Mouse (Mus musculus): ENCODE measurements around the gene Amn. TPM values are rescaled to one million over a fixed set of nuclear protein-coding genes. Genes with fewer than 3 reads are reported as not detected.
A peak's percentile ranks its signal among the peaks of the same experiment; 100 is the strongest.

The Amn gene
- not detected in 2 replicates for total RNA-seq (2014; fragmentation: Nextera tagmentation)
- total RNA-seq (2017) = not detected in 2 replicates
- polyA plus RNA-seq (2012) = 0.16 and 0.17 TPM in 2 replicates

DNA sequence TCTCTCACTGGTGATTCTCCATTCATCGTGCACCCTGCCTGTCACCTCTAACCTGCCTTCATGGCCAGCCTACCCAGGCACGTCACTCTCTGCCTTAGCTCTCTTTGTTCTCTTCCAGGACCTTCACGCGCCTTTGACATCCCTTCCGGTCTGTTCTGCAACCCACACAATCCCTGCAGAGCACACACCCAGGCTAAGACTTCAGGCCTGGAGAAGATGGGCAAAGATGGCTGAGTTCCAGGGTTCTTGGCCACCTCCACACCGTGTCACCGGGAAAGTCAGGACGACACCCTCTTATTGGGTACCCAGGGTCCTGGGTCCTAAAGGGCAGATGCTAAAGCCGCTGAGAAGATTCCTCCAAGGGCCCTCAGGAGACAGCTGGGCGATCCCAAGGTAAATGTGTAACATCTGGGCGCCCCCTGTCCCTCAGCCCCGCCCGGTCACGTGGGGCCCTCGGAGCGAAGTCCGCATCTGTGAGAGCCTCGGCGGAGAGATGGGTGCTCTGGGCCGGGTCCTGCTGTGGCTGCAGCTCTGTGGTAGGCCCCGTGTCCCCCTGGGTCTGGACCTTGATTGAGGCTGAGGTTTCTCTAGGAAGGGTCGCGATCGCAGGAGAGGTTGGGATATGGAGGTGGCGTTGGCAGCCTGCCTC, at the start of gene Amn:
Gene Amn (plus strand): TSS at position 467 of the 649 bp plus-strand sequence.
- H3K9me3 ChIP-seq (replicated peaks) = peaks cover 28% of the 10 kb centered on the region
- TF ChIP-seq GATA2 (IDR thresholded peaks at IDR 0.05; ENCODE audit: borderline replicate concordance, low read depth, low read length) = no peak
- H3K4me1 ChIP-seq (ENCODE audit: insufficient read depth, low read depth, low read length) = peaks cover 54% of the 10 kb centered on the region
- H3K36me3 ChIP-seq (replicated peaks) = no peaks in the 10 kb centered on the region
- peaks cover 20% of the 10 kb centered on the region; the same call in 1 of the 2 replicates for H3K27me3 ChIP-seq (ENCODE audit: insufficient read depth, low read length)
- ATAC-seq (ENCODE audit: extremely low read depth, insufficient number of reproducible peaks, low FRiP score, poor library complexity, severe bottlenecking) = no peak
- DNase-seq (ENCODE audit: low spot score) = no peak
- H3K4me3 ChIP-seq (ENCODE audit: low read depth, low read length) = peak within 1 kb of the TSS; percentile 17; the same call in 1 of the 2 replicates

DNA sequence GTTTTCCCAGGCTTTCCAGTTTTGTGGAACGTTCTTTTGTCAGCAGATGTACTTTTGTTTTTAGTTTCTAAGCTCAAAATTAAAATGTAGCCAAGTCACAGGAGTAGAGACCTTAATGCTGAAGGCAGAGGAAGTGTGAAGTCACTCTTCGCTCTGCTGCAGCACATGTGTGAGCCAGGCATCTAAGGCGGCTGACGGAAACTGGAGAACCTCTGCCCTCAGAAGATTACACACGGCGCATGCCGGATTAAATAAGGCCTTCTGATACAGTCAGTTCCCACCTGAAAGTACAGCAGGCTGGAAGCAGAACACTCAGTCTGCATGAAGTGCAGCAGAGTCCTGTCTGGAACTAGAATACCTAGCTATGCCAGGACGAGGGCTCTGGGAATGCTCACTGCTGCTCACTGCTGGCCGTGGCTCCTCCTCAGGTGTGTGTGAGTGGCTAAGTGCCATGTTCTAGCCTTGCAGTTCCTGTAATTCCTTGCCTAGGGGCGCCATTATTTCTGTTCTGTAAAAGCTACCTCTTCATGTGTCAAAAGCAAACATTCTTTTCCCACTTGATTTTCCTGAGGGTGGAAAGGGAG, 45.6 kb upstream of the Amn start:
- H3K4me3 ChIP-seq (ENCODE audit: low read depth, low read length) = no peak overlapping the region
- no peak for DNase-seq (ENCODE audit: low spot score)
- H3K9me3 ChIP-seq (replicated peaks) = 0 out of 2 replicates have a peak, but pooled peaks cover 2% of the 10 kb centered on the region
- H3K4me1 ChIP-seq (ENCODE audit: insufficient read depth, low read depth, low read length) = no peaks in the 10 kb centered on the region
- ATAC-seq (ENCODE audit: extremely low read depth, insufficient number of reproducible peaks, low FRiP score, poor library complexity, severe bottlenecking) = no peak
- H3K27me3 ChIP-seq (ENCODE audit: insufficient read depth, low read length) = peaks cover 18% of the 10 kb centered on the region
- TF ChIP-seq GATA2 (IDR thresholded peaks at IDR 0.05; ENCODE audit: borderline replicate concordance, low read depth, low read length) = no peak
- TF ChIP-seq GATA1 (IDR thresholded peaks at IDR 0.05; ENCODE audit: borderline replicate concordance, low read length) = no peak
- no peak for TF ChIP-seq TAL1 (conservative IDR thresholded peaks at IDR 0.05; ENCODE audit: low read depth, low read length)
- no peak for TF ChIP-seq POLR2AphosphoS5 (IDR thresholded peaks at IDR 0.05; ENCODE audit: insufficient replicate concordance, low read depth, low read length)
- TF ChIP-seq CTCF (IDR thresholded peaks at IDR 0.05; ENCODE audit: low read depth, low read length) = no peak
- H3K36me3 ChIP-seq (replicated peaks) = no peaks in the 10 kb centered on the region

DNA sequence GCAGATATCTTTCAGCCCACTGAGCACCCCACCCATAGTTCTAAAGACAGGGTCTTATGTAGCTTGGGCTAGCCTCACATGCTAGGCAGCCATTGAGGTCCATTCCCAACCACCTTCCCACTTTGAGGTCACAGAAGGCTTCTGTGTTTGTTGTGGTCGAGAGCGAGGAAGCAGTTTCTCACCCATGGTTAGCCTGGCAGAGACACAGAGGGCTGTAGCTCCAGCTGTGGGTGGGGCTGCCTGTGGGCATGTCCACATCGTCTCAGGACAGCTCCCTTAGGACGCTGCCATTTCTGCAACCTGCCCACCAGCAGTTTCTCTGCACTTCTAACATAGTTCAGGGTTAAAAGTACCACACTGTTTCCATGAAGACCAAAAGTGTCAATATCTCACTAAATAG, 43.5 kb upstream of the Amn start:
- Histone ChIP-seq H3K36me3 (replicated peaks) (no peaks in the 10 kb centered on the region), H3K27me3 (ENCODE audit: insufficient read depth, low read length) (peaks cover 21% of the 10 kb centered on the region), H3K9me3 (replicated peaks) (0 out of 2 replicates have a peak, but pooled peaks cover 2% of the 10 kb centered on the region), H3K4me1 (ENCODE audit: insufficient read depth, low read depth, low read length) (no peaks in the 10 kb centered on the region), H3K4me3 (ENCODE audit: low read depth, low read length) (no peak overlapping the region)
- ATAC-seq (ENCODE audit: extremely low read depth, insufficient number of reproducible peaks, low FRiP score, poor library complexity, severe bottlenecking) (no peak), DNase-seq (ENCODE audit: low spot score) (no peak)
- no peak for TF ChIP-seq TAL1 (conservative IDR thresholded peaks at IDR 0.05; ENCODE audit: low read depth, low read length)
- no peak for TF ChIP-seq GATA1 (IDR thresholded peaks at IDR 0.05; ENCODE audit: borderline replicate concordance, low read length)
- TF ChIP-seq POLR2AphosphoS5 (IDR thresholded peaks at IDR 0.05; ENCODE audit: insufficient replicate concordance, low read depth, low read length) = no peak
- TF ChIP-seq GATA2 (IDR thresholded peaks at IDR 0.05; ENCODE audit: borderline replicate concordance, low read depth, low read length) = no peak
- no peak for TF ChIP-seq CTCF (IDR thresholded peaks at IDR 0.05; ENCODE audit: low read depth, low read length)

DNA sequence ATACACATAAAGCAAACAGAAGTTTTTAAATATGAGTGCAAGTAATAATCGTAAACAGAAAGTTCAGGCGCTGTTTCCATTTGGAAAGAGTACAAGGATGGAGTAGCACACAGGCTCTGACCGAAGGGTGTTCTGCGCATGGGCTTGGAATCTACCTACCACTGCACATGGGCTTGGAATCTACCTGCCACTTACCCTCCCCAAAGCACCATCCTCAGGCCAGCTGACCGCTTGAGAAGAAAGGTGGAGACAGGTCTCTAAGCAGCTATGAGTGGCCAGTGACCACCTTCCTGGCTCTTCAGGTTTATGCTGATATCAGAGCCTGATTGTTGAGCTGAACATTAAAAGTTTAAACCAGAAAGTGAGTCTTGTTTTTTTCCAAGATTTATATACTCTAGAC, 42.4 kb upstream of the Amn start:
- Histone ChIP-seq H3K27me3 (ENCODE audit: insufficient read depth, low read length) (peaks cover 22% of the 10 kb centered on the region), H3K9me3 (replicated peaks) (no peaks in the 10 kb centered on the region), H3K36me3 (replicated peaks) (no peaks in the 10 kb centered on the region), H3K4me1 (ENCODE audit: insufficient read depth, low read depth, low read length) (no peaks in the 10 kb centered on the region), H3K4me3 (ENCODE audit: low read depth, low read length) (no peak overlapping the region)
- no peak for TF ChIP-seq POLR2AphosphoS5 (IDR thresholded peaks at IDR 0.05; ENCODE audit: insufficient replicate concordance, low read depth, low read length)
- no peak for TF ChIP-seq TAL1 (conservative IDR thresholded peaks at IDR 0.05; ENCODE audit: low read depth, low read length)
- TF ChIP-seq GATA2 (IDR thresholded peaks at IDR 0.05; ENCODE audit: borderline replicate concordance, low read depth, low read length) = no peak
- TF ChIP-seq GATA1 (IDR thresholded peaks at IDR 0.05; ENCODE audit: borderline replicate concordance, low read length) = no peak
- TF ChIP-seq CTCF (IDR thresholded peaks at IDR 0.05; ENCODE audit: low read depth, low read length) = no peak
- ATAC-seq (ENCODE audit: extremely low read depth, insufficient number of reproducible peaks, low FRiP score, poor library complexity, severe bottlenecking) = no peak
- no peak for DNase-seq (ENCODE audit: low spot score)

DNA sequence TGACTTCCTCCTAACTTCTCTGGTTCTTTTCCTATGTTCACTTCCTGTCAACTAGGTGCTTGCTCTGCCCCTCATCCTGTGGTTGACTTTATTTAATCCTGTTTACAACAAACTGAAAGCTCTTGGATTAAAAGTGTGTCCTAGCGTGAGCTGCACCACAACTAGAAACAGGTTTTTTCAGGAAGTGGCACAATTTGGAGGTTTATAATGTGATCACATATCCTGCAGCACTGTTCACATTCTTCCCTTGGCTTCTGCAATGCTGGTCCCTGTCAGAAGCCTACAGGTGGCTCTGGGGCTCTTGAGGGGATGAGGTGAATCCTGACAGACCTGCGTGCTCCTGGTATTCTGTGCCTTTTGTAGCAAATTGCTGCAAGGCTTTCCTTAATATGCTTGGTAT, 40.1 kb upstream of the Amn start:
- H3K4me1 ChIP-seq (ENCODE audit: insufficient read depth, low read depth, low read length) = no peaks in the 10 kb centered on the region
- H3K4me3 ChIP-seq (ENCODE audit: low read depth, low read length) = no peak overlapping the region
- no peak for ATAC-seq (ENCODE audit: extremely low read depth, insufficient number of reproducible peaks, low FRiP score, poor library complexity, severe bottlenecking)
- DNase-seq (ENCODE audit: low spot score) = no peak
- TF ChIP-seq GATA1 (IDR thresholded peaks at IDR 0.05; ENCODE audit: borderline replicate concordance, low read length) (no peak), TAL1 (conservative IDR thresholded peaks at IDR 0.05; ENCODE audit: low read depth, low read length) (no peak), POLR2AphosphoS5 (IDR thresholded peaks at IDR 0.05; ENCODE audit: insufficient replicate concordance, low read depth, low read length) (no peak), GATA2 (IDR thresholded peaks at IDR 0.05; ENCODE audit: borderline replicate concordance, low read depth, low read length) (no peak), CTCF (IDR thresholded peaks at IDR 0.05; ENCODE audit: low read depth, low read length) (no peak)
- H3K36me3 ChIP-seq (replicated peaks) = no peaks in the 10 kb centered on the region
- H3K9me3 ChIP-seq (replicated peaks) = no peaks in the 10 kb centered on the region
- peaks cover 22% of the 10 kb centered on the region for H3K27me3 ChIP-seq (ENCODE audit: insufficient read depth, low read length)

DNA sequence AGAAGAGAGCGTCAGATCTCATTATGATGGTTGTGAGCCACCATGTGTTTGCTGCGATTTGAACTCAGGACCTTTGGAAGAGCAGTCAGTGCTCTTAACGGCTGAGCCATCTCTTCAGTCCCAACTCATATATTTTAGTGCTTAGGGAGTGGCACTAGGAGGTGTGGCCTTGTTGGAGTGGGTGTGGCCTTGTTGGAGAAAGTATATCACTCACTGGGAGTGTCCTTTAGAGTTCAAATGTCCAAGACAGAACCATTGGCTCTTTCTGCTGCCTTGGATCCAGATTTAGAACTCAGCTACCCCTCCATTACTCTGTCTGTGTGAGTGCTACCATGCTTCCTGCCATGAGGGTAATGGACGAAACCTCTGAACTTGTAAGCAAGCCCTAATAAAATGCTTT, 37.1 kb upstream of the Amn start:
- DNase-seq (ENCODE audit: low spot score) = no peak
- Histone ChIP-seq H3K4me3 (ENCODE audit: low read depth, low read length) (no peak overlapping the region), H3K27me3 (ENCODE audit: insufficient read depth, low read length) (peaks cover 23% of the 10 kb centered on the region), H3K36me3 (replicated peaks) (no peaks in the 10 kb centered on the region), H3K4me1 (ENCODE audit: insufficient read depth, low read depth, low read length) (no peaks in the 10 kb centered on the region), H3K9me3 (replicated peaks) (no peaks in the 10 kb centered on the region)
- ATAC-seq (ENCODE audit: extremely low read depth, insufficient number of reproducible peaks, low FRiP score, poor library complexity, severe bottlenecking) = no peak
- TF ChIP-seq GATA1 (IDR thresholded peaks at IDR 0.05; ENCODE audit: borderline replicate concordance, low read length) (no peak), TAL1 (conservative IDR thresholded peaks at IDR 0.05; ENCODE audit: low read depth, low read length) (no peak), GATA2 (IDR thresholded peaks at IDR 0.05; ENCODE audit: borderline replicate concordance, low read depth, low read length) (no peak), POLR2AphosphoS5 (IDR thresholded peaks at IDR 0.05; ENCODE audit: insufficient replicate concordance, low read depth, low read length) (no peak), CTCF (IDR thresholded peaks at IDR 0.05; ENCODE audit: low read depth, low read length) (no peak)
